Mouse (Mus musculus) kidney, adult 18-20 months (tissue): Measurements from ENCODE around the gene Slc25a33.
"Not testable (repeated sequence)": the region's sequence is repeated elsewhere in the genome, so short reads cannot be mapped to it uniquely, and the experiment has no call there.

Source experiments
- DNase-seq: peaks from one replicate; pipeline ENCODE4 v3.0.0; 2021

The Slc25a33 gene

GRCm38 (mm10) chr4:149774094-149774470 is at the start of gene Slc25a33:
TSS of gene Slc25a33 (minus strand) at chr4:149774277.
- DNase-seq: peak; percentile 97

- no peak for DNase-seq
Observed at GRCm38 (mm10) chr4:149822586-149823196, 48.6 kb upstream of the Slc25a33 start.

- peak; percentile 77 for DNase-seq
Observed at GRCm38 (mm10) chr4:149822126-149822525, 48.0 kb upstream of the Slc25a33 start.

- peak; percentile 67 for DNase-seq
Observed at GRCm38 (mm10) chr4:149820569-149820968, 46.5 kb upstream of the Slc25a33 start.

- DNase-seq: no peak
Observed at GRCm38 (mm10) chr4:149819195-149819594, 45.1 kb upstream of the Slc25a33 start.

GRCm38 (mm10) chr4:149816598-149816997 is 42.5 kb upstream of the Slc25a33 start:
- DNase-seq: no peak

- no peak for DNase-seq
Observed at GRCm38 (mm10) chr4:149815586-149815985, 41.5 kb upstream of the Slc25a33 start.

GRCm38 (mm10) chr4:149813409-149814184 is 39.5 kb upstream of the Slc25a33 start:
- DNase-seq: no peak

GRCm38 (mm10) chr4:149810372-149810771 is 36.3 kb upstream of the Slc25a33 start:
- not testable (repeated sequence) for DNase-seq

GRCm38 (mm10) chr4:149808584-149809227 is 34.6 kb upstream of the Slc25a33 start:
- no peak for DNase-seq

GRCm38 (mm10) chr4:149808060-149808567 is 34.0 kb upstream of the Slc25a33 start:
- no peak for DNase-seq

- DNase-seq: peak; percentile 90
Observed at GRCm38 (mm10) chr4:149806699-149807381, 32.8 kb upstream of the Slc25a33 start.

- no peak for DNase-seq
Observed at GRCm38 (mm10) chr4:149802269-149802668, 28.2 kb upstream of the Slc25a33 start.

- no peak for DNase-seq
Observed at GRCm38 (mm10) chr4:149800576-149800975, 26.5 kb upstream of the Slc25a33 start.

GRCm38 (mm10) chr4:149800172-149800464 is 26.0 kb upstream of the Slc25a33 start:
- DNase-seq: no peak

GRCm38 (mm10) chr4:149799346-149800171 is 25.5 kb upstream of the Slc25a33 start:
- DNase-seq: no peak

- no peak for DNase-seq
Observed at GRCm38 (mm10) chr4:149798684-149799309, 24.7 kb upstream of the Slc25a33 start.

GRCm38 (mm10) chr4:149798116-149798515 is 24.0 kb upstream of the Slc25a33 start:
- DNase-seq: no peak

- DNase-seq: no peak
Observed at GRCm38 (mm10) chr4:149797220-149797610, 23.1 kb upstream of the Slc25a33 start.

GRCm38 (mm10) chr4:149796567-149797219 is 22.6 kb upstream of the Slc25a33 start:
- no peak for DNase-seq

- DNase-seq: no peak
Observed at GRCm38 (mm10) chr4:149794966-149795477, 20.9 kb upstream of the Slc25a33 start.
